Mouse (Mus musculus) left cerebral cortex, postnatal 36 days (tissue): ENCODE results near the gene Slc46a1. TPM values are rescaled to one million over a fixed set of nuclear protein-coding genes. Genes with fewer than 3 reads are reported as not detected.

Experiments used
- DNase-seq, 2 experiments: peaks; one replicate each; pipeline ENCODE4 v3.0.0; 2021 to 2022; ENCODE audit warnings: low spot score in 2 of 2, mixed read lengths in 1 of 2
- intact Hi-C: fragments of 180-260 bp; cut with DNase I; formaldehyde crosslinking; loops from one replicate; pipeline ENCODE4 v1.15.1; 2025
- total RNA-seq, 2 experiments: library from RNA; stranded (reverse); gene quantifications; 2 replicates each; pipeline ENCODE4 v1.2.3; 2021

Slc46a1 gene
- total RNA-seq, 2 experiments from 2014 or later: 9.4 to 11.7 TPM

GRCm38 (mm10) chr11:78499004-78499403 lies 33.5 kb downstream of the Slc46a1 start, which contains the start of gene Vtn:
Vtn (plus strand) TSS chr11:78499091.
- intact Hi-C loops: no loop called here

GRCm38 (mm10) chr11:78499543-78499942 lies 34.0 kb downstream of the Slc46a1 start:
- intact Hi-C loops: no loop called here
- no peak for DNase-seq

More at GRCm38 (mm10) chr11:78499004-78499403, 33.5 kb downstream of the Slc46a1 start, which contains the start of gene Vtn:
- DNase-seq: no peak

- intact Hi-C loops: no loop called here
- DNase-seq: no peak
These were observed 35.2 kb downstream of the Slc46a1 start for GRCm38 (mm10) chr11:78500623-78501202.

GRCm38 (mm10) chr11:78501529-78501928 lies 36.0 kb downstream of the Slc46a1 start:
- intact Hi-C loops: no loop called here
- DNase-seq: no peak

- intact Hi-C loops: no loop called here
- DNase-seq: peak in 1 of 2 experiments; percentile 50
These were observed 37.6 kb downstream of the Slc46a1 start, which contains the start of gene Sebox for GRCm38 (mm10) chr11:78502909-78503650. Sebox (plus strand) TSS chr11:78503447.

GRCm38 (mm10) chr11:78505430-78505829 lies 39.9 kb downstream of the Slc46a1 start:
- DNase-seq: no peak
- intact Hi-C loops: no loop called here

- intact Hi-C loops: no loop called here
- no peak for DNase-seq
These were observed 43.7 kb downstream of the Slc46a1 start for GRCm38 (mm10) chr11:78509148-78509547.

GRCm38 (mm10) chr11:78512025-78512957 lies 46.8 kb downstream of the Slc46a1 start, which contains the start of the genes Tmem199 and Poldip2:
Tmem199 (minus strand) TSS chr11:78512172.
Poldip2 (plus strand) TSS chr11:78512193.
- intact Hi-C loops: loop anchor here (2.0 kb wide), 1 partner anchor 25 kb away; the partner anchor contains the start of genes Ift20 and Tnfaip1
- peak; percentile 88 for DNase-seq

- intact Hi-C loops: loop anchor here (2.0 kb wide), 1 partner anchor 24 kb away; the partner anchor contains the start of genes Ift20 and Tnfaip1
- no peak for DNase-seq
These were observed 47.8 kb downstream of the Slc46a1 start for GRCm38 (mm10) chr11:78513106-78513790.

- intact Hi-C loops: no loop called here
- DNase-seq: no peak
These were observed 50.2 kb downstream of the Slc46a1 start for GRCm38 (mm10) chr11:78515549-78516325.

GRCm38 (mm10) chr11:78518931-78519330 lies 53.4 kb downstream of the Slc46a1 start:
- no peak for DNase-seq
- intact Hi-C loops: no loop called here

Other genes with a start within 250 kb of the Slc46a1 start
- 10 to 100 TPM; 61.0 to 64.6 TPM for gene Sdf2, start 220.0 kb upstream of the Slc46a1 start, total RNA-seq
- gene Supt6, start 219.7 kb upstream of the Slc46a1 start, total RNA-seq: 100 to 1,000 TPM in 1 of 2 experiments, 10 to 100 TPM in 1; 95.1 to 100 TPM
- gene 2610507B11Rik, start 203.9 kb upstream of the Slc46a1 start, total RNA-seq: 100 to 1,000 TPM; 177 TPM
- gene BC030499, start 174.9 kb upstream of the Slc46a1 start, total RNA-seq: 10 to 100 TPM; 11.3 to 25.5 TPM
- gene Spag5, start 164.2 kb upstream of the Slc46a1 start, total RNA-seq: 10 to 100 TPM in 1 of 2 experiments, 1 to 10 TPM in 1; 7.3 to 13.8 TPM
- 100 to 1,000 TPM; 746 to 852 TPM for gene Aldoc, start 142.7 kb upstream of the Slc46a1 start, total RNA-seq
- gene Pigs, start 137.3 kb upstream of the Slc46a1 start, total RNA-seq: 10 to 100 TPM; 64.4 to 68.5 TPM
- gene Unc119, start 122.2 kb upstream of the Slc46a1 start, total RNA-seq: 10 to 100 TPM; 30.6 to 31.3 TPM
- gene Foxn1, start 79.1 kb upstream of the Slc46a1 start, total RNA-seq: not detected
- not detected for gene Slc13a2, start 43.5 kb upstream of the Slc46a1 start, total RNA-seq
- gene Sarm1, start 32.1 kb downstream of the Slc46a1 start, total RNA-seq: 10 to 100 TPM; 33.7 to 34.1 TPM
- 10 to 100 TPM; 65.9 to 80.3 TPM for gene Vtn, start 33.4 kb downstream of the Slc46a1 start, total RNA-seq
- 1 to 10 TPM in 1 of 2 experiments, under 1 TPM in 1; 0.50 to 2.1 TPM for gene Sebox, start 37.8 kb downstream of the Slc46a1 start, total RNA-seq
- 10 to 100 TPM; 38.0 to 44.6 TPM for gene Tmem199, start 46.5 kb downstream of the Slc46a1 start, total RNA-seq
- 100 to 1,000 TPM; 116 to 117 TPM for gene Poldip2, start 46.5 kb downstream of the Slc46a1 start, total RNA-seq
- gene Tnfaip1, start 70.6 kb downstream of the Slc46a1 start, total RNA-seq: 10 to 100 TPM; 35.6 to 39.2 TPM
- 10 to 100 TPM; 85.7 to 93.9 TPM for gene Ift20, start 70.7 kb downstream of the Slc46a1 start, total RNA-seq
- gene Tmem97, start 85.1 kb downstream of the Slc46a1 start, total RNA-seq: 10 to 100 TPM; 17.0 to 25.7 TPM
- gene Nlk, start 231.7 kb downstream of the Slc46a1 start, total RNA-seq: 100 to 1,000 TPM; 105 to 114 TPM